Mouse (Mus musculus): Measurements from ENCODE around the gene Anapc13.
A peak's percentile ranks its signal among the peaks of the same experiment; 100 is the strongest.

The Anapc13 gene

GRCm38 (mm10) chr9:102631589-102632147 is 5.6 kb downstream of the Anapc13 start:
- no peak for DNase-seq (ENCODE audit: low read depth)

GRCm38 (mm10) chr9:102632173-102632572 is 6.1 kb downstream of the Anapc13 start:
- DNase-seq (ENCODE audit: low read depth) = no peak

- DNase-seq (ENCODE audit: low read depth) = peak; percentile 87
Measured at GRCm38 (mm10) chr9:102632923-102633537, 6.9 kb downstream of the Anapc13 start.

- peak; percentile 80 for DNase-seq (ENCODE audit: low read depth)
Measured at GRCm38 (mm10) chr9:102634453-102634852, 8.4 kb downstream of the Anapc13 start.

GRCm38 (mm10) chr9:102636553-102636952 is 10.5 kb downstream of the Anapc13 start:
- peak; percentile 85 for DNase-seq (ENCODE audit: low read depth)

GRCm38 (mm10) chr9:102637115-102637514 is 11.0 kb downstream of the Anapc13 start:
- no peak for DNase-seq (ENCODE audit: low read depth)

- peak; percentile 55 for DNase-seq (ENCODE audit: low read depth)
Measured at GRCm38 (mm10) chr9:102638963-102639362, 12.9 kb downstream of the Anapc13 start.

- no peak for DNase-seq (ENCODE audit: low read depth)
Measured at GRCm38 (mm10) chr9:102639510-102639909, 13.4 kb downstream of the Anapc13 start.

GRCm38 (mm10) chr9:102641531-102641930 is 15.4 kb downstream of the Anapc13 start:
- DNase-seq (ENCODE audit: low read depth) = peak; percentile 69

- DNase-seq (ENCODE audit: low read depth) = peak; percentile 73
Measured at GRCm38 (mm10) chr9:102643071-102643485, 17.0 kb downstream of the Anapc13 start.

GRCm38 (mm10) chr9:102643486-102644101 is 17.5 kb downstream of the Anapc13 start:
- DNase-seq (ENCODE audit: low read depth) = peak; percentile 94

- peak; percentile 52 for DNase-seq (ENCODE audit: low read depth)
Measured at GRCm38 (mm10) chr9:102645119-102645695, 19.1 kb downstream of the Anapc13 start.

GRCm38 (mm10) chr9:102647010-102647409 is 20.9 kb downstream of the Anapc13 start:
- no peak for DNase-seq (ENCODE audit: low read depth)

GRCm38 (mm10) chr9:102649917-102650527 is 23.9 kb downstream of the Anapc13 start:
- peak; percentile 90 for DNase-seq (ENCODE audit: low read depth)

GRCm38 (mm10) chr9:102650637-102651036 is 24.5 kb downstream of the Anapc13 start:
- peak; percentile 66 for DNase-seq (ENCODE audit: low read depth)

- DNase-seq (ENCODE audit: low read depth) = no peak
Measured at GRCm38 (mm10) chr9:102651199-102651720, 25.2 kb downstream of the Anapc13 start.

GRCm38 (mm10) chr9:102656355-102657095 is 30.4 kb downstream of the Anapc13 start:
- no peak for DNase-seq (ENCODE audit: low read depth)

- DNase-seq (ENCODE audit: low read depth) = no peak
Measured at GRCm38 (mm10) chr9:102668115-102668514, 42.0 kb downstream of the Anapc13 start.

GRCm38 (mm10) chr9:102668906-102669305 is 42.8 kb downstream of the Anapc13 start:
- no peak for DNase-seq (ENCODE audit: low read depth)

- peak; percentile 70 for DNase-seq (ENCODE audit: low read depth)
Measured at GRCm38 (mm10) chr9:102673381-102673780, 47.3 kb downstream of the Anapc13 start.

- DNase-seq (ENCODE audit: low read depth) = no peak
Measured at GRCm38 (mm10) chr9:102675922-102676321, 49.8 kb downstream of the Anapc13 start.

- no peak for DNase-seq (ENCODE audit: low read depth)
Measured at GRCm38 (mm10) chr9:102681470-102681869, 55.4 kb downstream of the Anapc13 start.
